Mouse (Mus musculus) MEL (cell line): ENCODE measurements around the gene Cap1.

Experiments
- CHD2 ChIP-seq: IDR thresholded peaks from 2 replicates; pipeline ENCODE4 v1.6.1; 2011; ENCODE audit warnings: low read length, improper control_type of control experiment
- CTCF ChIP-seq, 3 experiments: IDR thresholded peaks in 2 of 3; conservative IDR thresholded peaks in 1 of 3; 2 replicates each; pipeline ENCODE4 v1.5.1; 2011 to 2012; ENCODE audit warnings: low read length in 3 of 3, low read depth in 2 of 3, mild to moderate bottlenecking in 2 of 3, improper control_type of control experiment in 1 of 3, inconsistent platforms in 1 of 3, mixed read lengths in 1 of 3, moderate library complexity in 1 of 3; ENCODE audit not compliant: control insufficient read depth in 1 of 3, insufficient read depth in 1 of 3, poor library complexity in 1 of 3, severe bottlenecking in 1 of 3
- EP300 ChIP-seq, 2 experiments: IDR thresholded peaks; 2 replicates each; pipeline ENCODE4 v1.6.1; 2011; ENCODE audit warnings: improper control_type of control experiment in 2 of 2, low read length in 2 of 2, low read depth in 1 of 2, mild to moderate bottlenecking in 1 of 2
- GATA1 ChIP-seq: IDR thresholded peaks from 2 replicates; pipeline ENCODE4 v1.6.1; 2011; ENCODE audit warnings: low read depth, low read length, improper control_type of control experiment
- HCFC1 ChIP-seq: IDR thresholded peaks from 2 replicates; pipeline ENCODE4 v1.6.1; 2012; ENCODE audit warnings: low read depth, mild to moderate bottlenecking, inconsistent platforms, low read length, improper control_type of control experiment, moderate library complexity
- POLR2A ChIP-seq, 2 experiments: IDR thresholded peaks; 2 replicates each; pipeline ENCODE4 v1.6.1; 2011 to 2012; ENCODE audit warnings: low read length in 2 of 2, mild to moderate bottlenecking in 2 of 2, control low read depth in 1 of 2, improper control_type of control experiment in 1 of 2, low read depth in 1 of 2, moderate library complexity in 1 of 2; ENCODE audit not compliant: control insufficient read depth in 1 of 2, insufficient read depth in 1 of 2, poor library complexity in 1 of 2
- POLR2AphosphoS2 ChIP-seq: IDR thresholded peaks from 2 replicates; pipeline ENCODE4 v1.6.1; 2011; ENCODE audit warnings: low read length, improper control_type of control experiment
- RAD21 ChIP-seq: IDR thresholded peaks from 2 replicates; pipeline ENCODE4 v1.6.1; 2011; ENCODE audit warnings: mild to moderate bottlenecking, low read depth, low read length, improper control_type of control experiment
- TAL1 ChIP-seq: IDR thresholded peaks from 2 replicates; pipeline ENCODE4 v1.6.1; 2012; ENCODE audit warnings: mild to moderate bottlenecking, inconsistent platforms, low read length, moderate library complexity, mixed read lengths
- USF2 ChIP-seq, 2 experiments: IDR thresholded peaks; 2 replicates each; pipeline ENCODE4 v1.6.1; 2011 to 2012; ENCODE audit warnings: improper control_type of control experiment in 2 of 2, low read length in 2 of 2, borderline replicate concordance in 1 of 2, inconsistent platforms in 1 of 2, low read depth in 1 of 2, mild to moderate bottlenecking in 1 of 2; ENCODE audit not compliant: insufficient read depth in 1 of 2

- no peak for TF ChIP-seq POLR2A (IDR thresholded peaks at IDR 0.05; ENCODE audit: control insufficient read depth in 1 of 2, insufficient read depth in 1 of 2, low read depth in 1 of 2, low read length in 2 of 2, poor library complexity in 1 of 2)
- TF ChIP-seq CHD2 = no peak
- TF ChIP-seq EP300 (IDR thresholded peaks at IDR 0.05; ENCODE audit: low read depth in 1 of 2, low read length in 2 of 2) = no peak
- no peak for TF ChIP-seq POLR2AphosphoS2
- no peak for TF ChIP-seq TAL1
- no peak for TF ChIP-seq HCFC1
- no peak for TF ChIP-seq RAD21
- TF ChIP-seq CTCF (IDR thresholded peaks at IDR 0.05 in 2 of 3, conservative IDR thresholded peaks at IDR 0.05 in 1 of 3; ENCODE audit: control insufficient read depth in 1 of 3, insufficient read depth in 1 of 3, low read depth in 2 of 3, low read length in 3 of 3, poor library complexity in 1 of 3, severe bottlenecking in 1 of 3) = no peak
- no peak for TF ChIP-seq USF2 (IDR thresholded peaks at IDR 0.05; ENCODE audit: borderline replicate concordance in 1 of 2, insufficient read depth in 1 of 2, low read depth in 1 of 2, low read length in 2 of 2)
- no peak for TF ChIP-seq GATA1
Observed at GRCm38 (mm10) chr4:122859096-122859674, 26.7 kb downstream of the Cap1 start.
